Mouse (Mus musculus): Measurements from ENCODE around the gene Arhgap40.
A peak's percentile ranks its signal among the peaks of the same experiment; 100 is the strongest.

The Arhgap40 gene

GRCm38 (mm10) chr2:158550067-158550466, 37.5 kb downstream of the Arhgap40 start:
- DNase-seq (ENCODE audit: low read depth) = peak; percentile 57

- no peak for DNase-seq (ENCODE audit: low read depth)
These were observed 41.8 kb downstream of the Arhgap40 start for GRCm38 (mm10) chr2:158554366-158554765.

- no peak for DNase-seq (ENCODE audit: low read depth)
These were observed 42.7 kb downstream of the Arhgap40 start for GRCm38 (mm10) chr2:158555252-158555651.

GRCm38 (mm10) chr2:158555812-158556211, 43.2 kb downstream of the Arhgap40 start:
- no peak for DNase-seq (ENCODE audit: low read depth)

GRCm38 (mm10) chr2:158556225-158556624, 43.6 kb downstream of the Arhgap40 start:
- peak; percentile 33 for DNase-seq (ENCODE audit: low read depth)

- no peak for DNase-seq (ENCODE audit: low read depth)
These were observed 44.2 kb downstream of the Arhgap40 start for GRCm38 (mm10) chr2:158556750-158557149.

GRCm38 (mm10) chr2:158559945-158560344, 47.3 kb downstream of the Arhgap40 start:
- no peak for DNase-seq (ENCODE audit: low read depth)

- DNase-seq (ENCODE audit: low read depth) = no peak
These were observed 48.2 kb downstream of the Arhgap40 start for GRCm38 (mm10) chr2:158560801-158561200.

- no peak for DNase-seq (ENCODE audit: low read depth)
These were observed 49.0 kb downstream of the Arhgap40 start for GRCm38 (mm10) chr2:158561371-158562144.

- DNase-seq (ENCODE audit: low read depth) = peak; percentile 40
These were observed 58.0 kb downstream of the Arhgap40 start for GRCm38 (mm10) chr2:158570421-158571081.

GRCm38 (mm10) chr2:158579979-158580378, 67.4 kb downstream of the Arhgap40 start:
- DNase-seq (ENCODE audit: low read depth) = no peak

GRCm38 (mm10) chr2:158584621-158585358, 72.2 kb downstream of the Arhgap40 start:
- DNase-seq (ENCODE audit: low read depth) = peak; percentile 16

- no peak for DNase-seq (ENCODE audit: low read depth)
These were observed 76.1 kb downstream of the Arhgap40 start for GRCm38 (mm10) chr2:158588524-158589271.

GRCm38 (mm10) chr2:158590495-158590894, 77.9 kb downstream of the Arhgap40 start:
- no peak for DNase-seq (ENCODE audit: low read depth)

GRCm38 (mm10) chr2:158591286-158591685, 78.7 kb downstream of the Arhgap40 start:
- DNase-seq (ENCODE audit: low read depth) = no peak

- DNase-seq (ENCODE audit: low read depth) = no peak
These were observed 80.8 kb downstream of the Arhgap40 start for GRCm38 (mm10) chr2:158593371-158593770.

- DNase-seq (ENCODE audit: low read depth) = no peak
These were observed 82.5 kb downstream of the Arhgap40 start for GRCm38 (mm10) chr2:158595103-158595502.

GRCm38 (mm10) chr2:158595577-158595976, 83.0 kb downstream of the Arhgap40 start:
- no peak for DNase-seq (ENCODE audit: low read depth)

- DNase-seq (ENCODE audit: low read depth) = no peak
These were observed 84.2 kb downstream of the Arhgap40 start for GRCm38 (mm10) chr2:158596803-158597202.

Data from c-Kit-positive CD71-positive TER-119-negative erythroid progenitor cells, embryonic 14.5 days (primary cell).